Mouse (Mus musculus) intestine, postnatal 0 days (tissue): ENCODE results near the gene BC048403. TPM values are rescaled to one million over a fixed set of nuclear protein-coding genes. Genes with fewer than 3 reads are reported as not detected.

Source experiments
- ATAC-seq: fragments of 200-750 bp; cut with Nextera tagmentation; 2 replicates; pipeline ENCODE4 v1.8.0; 2017; ENCODE audit warnings: mild to moderate bottlenecking, moderate TSS enrichment, moderate library complexity
- H3K27ac ChIP-seq: fragments of 300-500 bp; sonication (generic); 2 replicates; pipeline ENCODE4 v1.5.1; 2014; ENCODE audit warnings: mild to moderate bottlenecking, low read depth, low read length, moderate library complexity
- H3K27me3 ChIP-seq: fragments of 300-500 bp; sonication (generic); replicated peaks from 2 replicates; pipeline ENCODE4 v1.6.1; 2014; ENCODE audit warnings: low read length, mixed read lengths; ENCODE audit not compliant: control insufficient read depth, insufficient read depth
- H3K36me3 ChIP-seq: fragments of 300-500 bp; sonication (generic); 2 replicates; pipeline ENCODE4 v1.6.1; 2014; ENCODE audit warnings: mild to moderate bottlenecking, moderate library complexity; ENCODE audit not compliant: control insufficient read depth, insufficient read depth
- H3K4me1 ChIP-seq: fragments of 300-500 bp; sonication (generic); replicated peaks from 2 replicates; pipeline ENCODE4 v1.6.1; 2014; ENCODE audit warnings: antibody characterized with exemption, low read length, mixed read lengths; ENCODE audit not compliant: control insufficient read depth, insufficient read depth
- H3K4me2 ChIP-seq: fragments of 300-500 bp; sonication (generic); replicated peaks from 2 replicates; pipeline ENCODE4 v1.6.1; 2014; ENCODE audit warnings: low read depth, mild to moderate bottlenecking, moderate library complexity
- H3K4me3 ChIP-seq: fragments of 300-500 bp; sonication (generic); 2 replicates; pipeline ENCODE4 v1.5.1; 2014; ENCODE audit warnings: low read depth, low read length
- H3K9ac ChIP-seq: fragments of 300-500 bp; sonication (generic); 2 replicates; pipeline ENCODE4 v1.6.1; 2014; ENCODE audit warnings: mild to moderate bottlenecking, low read depth, low read length
- H3K9me3 ChIP-seq: fragments of 300-500 bp; sonication (generic); 2 replicates; pipeline ENCODE4 v1.6.1; 2016; ENCODE audit warnings: mixed run types; ENCODE audit not compliant: control insufficient read depth
- CTCF ChIP-seq: sonication (generic); IDR thresholded peaks from 2 replicates; pipeline ENCODE4 v1.5.1; 2016; ENCODE audit warnings: low read depth, mild to moderate bottlenecking, control low read depth, antibody characterized with exemption, moderate library complexity
- WGBS: fragments of 180-500 bp; shearing (Covaris S2); extraction: QIAGEN DNeasy Blood & Tissue Kit; methylation state at CpG from one replicate; pipeline ENCODE4 v1.1.7; 2014; 5-methylcytosine and 5-hydroxymethylcytosine counted together
- polyA plus RNA-seq: library from polyadenylated mRNA; unstranded; fragments of >200 nt; fragmentation: Nextera tagmentation; extraction: Ambion mirVana; gene quantifications from 2 replicates; pipeline ENCODE4 v1.2.1, GENCODE M21; 2015

BC048403 gene
- polyA plus RNA-seq, 1 experiment from 2014 or later, result 2.4 TPM

GRCm38 (mm10) chr10:121728226-121728625 is 11.5 kb upstream of the BC048403 start:
- 96% methylated on average over 4 of the region's 4 CpGs for WGBS
- ATAC-seq, result no peak
- Histone ChIP-seq H3K36me3 (no peaks in the 10 kb centered on the region), H3K9me3 (no peaks in the 10 kb centered on the region), H3K27ac (no peak overlapping the region), H3K4me3 (no peak overlapping the region), H3K4me2 (no peak overlapping the region), H3K4me1 (no peaks in the 10 kb centered on the region), H3K9ac (no peak overlapping the region), H3K27me3 (no peaks in the 10 kb centered on the region)
- TF ChIP-seq CTCF, result no peak

- no peaks in the 10 kb centered on the region for H3K9me3 ChIP-seq
- H3K4me3 ChIP-seq, result no peak overlapping the region
- no peaks in the 10 kb centered on the region for H3K4me1 ChIP-seq
- H3K27ac ChIP-seq, result no peak overlapping the region
- H3K36me3 ChIP-seq, result no peaks in the 10 kb centered on the region
- ATAC-seq, result no peak
- no peak overlapping the region for H3K9ac ChIP-seq
- no peaks in the 10 kb centered on the region for H3K27me3 ChIP-seq
- no peak overlapping the region for H3K4me2 ChIP-seq
- 92% methylated on average over 8 of the region's 8 CpGs for WGBS
- no peak for TF ChIP-seq CTCF
Measured at GRCm38 (mm10) chr10:121731048-121731725, 8.6 kb upstream of the BC048403 start.

- 89% methylated on average over 9 of the region's 9 CpGs for WGBS
- no peak overlapping the region for H3K9ac ChIP-seq
- no peak for TF ChIP-seq CTCF
Measured at GRCm38 (mm10) chr10:121732542-121732941, 7.2 kb upstream of the BC048403 start.

GRCm38 (mm10) chr10:121737256-121737655 is 2.5 kb upstream of the BC048403 start:
- H3K27ac ChIP-seq, result no peak overlapping the region
- H3K4me2 ChIP-seq, result no peak overlapping the region
- no peak overlapping the region for H3K9ac ChIP-seq
- no peaks in the 10 kb centered on the region for H3K36me3 ChIP-seq
- no peak for TF ChIP-seq CTCF
- 85% methylated on average over 3 of the region's 3 CpGs for WGBS
- ATAC-seq, result no peak
- no peaks in the 10 kb centered on the region for H3K4me1 ChIP-seq
- H3K9me3 ChIP-seq, result no peaks in the 10 kb centered on the region
- no peaks in the 10 kb centered on the region for H3K27me3 ChIP-seq
- no peak overlapping the region for H3K4me3 ChIP-seq

More at GRCm38 (mm10) chr10:121732542-121732941, 7.2 kb upstream of the BC048403 start:
- Histone ChIP-seq H3K4me2 (no peak overlapping the region), H3K9me3 (no peaks in the 10 kb centered on the region), H3K27me3 (no peaks in the 10 kb centered on the region), H3K36me3 (no peaks in the 10 kb centered on the region), H3K27ac (no peak overlapping the region), H3K4me1 (no peaks in the 10 kb centered on the region), H3K4me3 (no peak overlapping the region)
- no peak for ATAC-seq

- no peak for TF ChIP-seq CTCF
- 51% methylated on average over 4 of the region's 4 CpGs for WGBS
- Histone ChIP-seq H3K4me2 (no peak overlapping the region), H3K36me3 (peaks cover 10% of the 10 kb centered on the region; the same call in 1 of the 2 replicates), H3K9ac (no peak overlapping the region), H3K9me3 (no peaks in the 10 kb centered on the region), H3K27ac (no peak overlapping the region), H3K4me3 (no peak overlapping the region), H3K4me1 (no peaks in the 10 kb centered on the region), H3K27me3 (no peaks in the 10 kb centered on the region)
- no peak for ATAC-seq
Measured at GRCm38 (mm10) chr10:121742336-121742735, 2.6 kb downstream of the BC048403 start.

- H3K4me3 ChIP-seq, result no peak overlapping the region
- H3K4me1 ChIP-seq, result no peaks in the 10 kb centered on the region
- no peak for ATAC-seq
- H3K27ac ChIP-seq, result no peak overlapping the region
- 95% methylated on average over 12 of the region's 12 CpGs for WGBS
- no peak overlapping the region for H3K9ac ChIP-seq
- peaks cover 37% of the 10 kb centered on the region for H3K36me3 ChIP-seq
- no peak for TF ChIP-seq CTCF
- H3K27me3 ChIP-seq, result no peaks in the 10 kb centered on the region
- no peak overlapping the region for H3K4me2 ChIP-seq
- H3K9me3 ChIP-seq, result no peaks in the 10 kb centered on the region
Measured at GRCm38 (mm10) chr10:121750175-121750574, 10.4 kb downstream of the BC048403 start.
